Mouse (Mus musculus) stomach, postnatal 0 days (tissue): ENCODE results near the gene Zfp78. TPM values are rescaled to one million over a fixed set of nuclear protein-coding genes. Genes with fewer than 3 reads are reported as not detected.
A peak's percentile ranks its signal among the peaks of the same experiment; 100 is the strongest.

Source experiments
- ATAC-seq: fragments of 200-750 bp; cut with Nextera tagmentation; 2 replicates; pipeline ENCODE4 v1.8.0; 2017; ENCODE audit not compliant: low FRiP score, low TSS enrichment
- DNase-seq: peaks from one replicate; pipeline ENCODE4 v3.0.0-alpha.2; 2016; ENCODE audit warnings: low spot score
- H3K27ac ChIP-seq: fragments of 300-500 bp; sonication (generic); replicated peaks from 2 replicates; pipeline ENCODE4 v1.5.1; 2014; ENCODE audit warnings: mild to moderate bottlenecking, control low read depth
- H3K27me3 ChIP-seq: fragments of 300-500 bp; sonication (generic); 2 replicates; pipeline ENCODE4 v1.6.1; 2014; ENCODE audit warnings: low read length; ENCODE audit not compliant: control insufficient read depth, insufficient read depth
- H3K36me3 ChIP-seq: fragments of 300-500 bp; sonication (generic); 2 replicates; pipeline ENCODE4 v1.6.1; 2014; ENCODE audit warnings: low read length, mixed read lengths; ENCODE audit not compliant: control insufficient read depth, insufficient read depth
- H3K4me1 ChIP-seq: fragments of 300-500 bp; sonication (generic); replicated peaks from 2 replicates; pipeline ENCODE4 v1.6.1; 2014; ENCODE audit warnings: antibody characterized with exemption; ENCODE audit not compliant: control insufficient read depth, insufficient read depth
- H3K4me2 ChIP-seq: fragments of 300-500 bp; sonication (generic); replicated peaks from 2 replicates; pipeline ENCODE4 v1.6.1; 2014; ENCODE audit warnings: low read depth, mild to moderate bottlenecking, control low read depth, moderate library complexity
- H3K4me3 ChIP-seq: fragments of 300-500 bp; sonication (generic); 2 replicates; pipeline ENCODE4 v1.5.1; 2014; ENCODE audit warnings: low read depth, low read length, control low read depth
- H3K9ac ChIP-seq: fragments of 300-500 bp; sonication (generic); 2 replicates; pipeline ENCODE4 v1.6.1; 2014; ENCODE audit warnings: mild to moderate bottlenecking, low read length, control low read depth, mixed read lengths
- H3K9me3 ChIP-seq: fragments of 300-500 bp; sonication (generic); 2 replicates; pipeline ENCODE4 v1.6.1; 2016; ENCODE audit warnings: low read length; ENCODE audit not compliant: control insufficient read depth
- CTCF ChIP-seq: IDR thresholded peaks from 2 replicates; pipeline ENCODE4 v1.5.1; 2016; ENCODE audit warnings: antibody characterized with exemption, low read depth, mild to moderate bottlenecking, moderate library complexity
- EP300 ChIP-seq: optimal IDR thresholded peaks from 2 replicates; pipeline ENCODE3; 2016; ENCODE audit warnings: antibody characterized with exemption
- WGBS: fragments of 180-500 bp; shearing (Covaris S2); extraction: QIAGEN DNeasy Blood & Tissue Kit; methylation state at CpG from one replicate; pipeline ENCODE4 v1.1.7; 2014; 5-methylcytosine and 5-hydroxymethylcytosine counted together
- polyA plus RNA-seq: library from polyadenylated mRNA; unstranded; fragments of >200 nt; fragmentation: Nextera tagmentation; extraction: Ambion mirVana; gene quantifications from 2 replicates; pipeline ENCODE4 v1.2.1, GENCODE M21; 2015

The Zfp78 gene
- polyA plus RNA-seq, 1 experiment from 2014 or later: 1.9 TPM

- H3K36me3 ChIP-seq: peaks cover 4% of the 10 kb centered on the region
- TF ChIP-seq CTCF (peak; percentile 13; the same call in 1 of the 2 replicates), EP300 (no peak)
- H3K4me3 ChIP-seq: no peak overlapping the region
- H3K9ac ChIP-seq: no peak overlapping the region
- ATAC-seq (no peak), DNase-seq (no peak)
- no peak overlapping the region for H3K27ac ChIP-seq
- no peaks in the 10 kb centered on the region for H3K9me3 ChIP-seq
- no peaks in the 10 kb centered on the region for H3K27me3 ChIP-seq
- 75% methylated on average over 5 of the region's 5 CpGs for WGBS
- H3K4me1 ChIP-seq: no peaks in the 10 kb centered on the region
- no peak overlapping the region for H3K4me2 ChIP-seq
Measured at GRCm38 (mm10) chr7:6389449-6389848, 26.4 kb downstream of the Zfp78 start.

- DNase-seq: peak; percentile 22
- H3K27ac ChIP-seq: no peak within 1 kb of the TSS
- ATAC-seq: no peak
- H3K4me1 ChIP-seq: no peaks in the 10 kb centered on the region
- no peaks in the 10 kb centered on the region for H3K27me3 ChIP-seq
- no peaks in the 10 kb centered on the region for H3K36me3 ChIP-seq
- no peaks in the 10 kb centered on the region for H3K9me3 ChIP-seq
- H3K9ac ChIP-seq: peak within 1 kb of the TSS; percentile 23; the same call in 1 of the 2 replicates
- peak within 1 kb of the TSS; percentile 44 for H3K4me3 ChIP-seq
- peak within 1 kb of the TSS; percentile 68 for H3K4me2 ChIP-seq
- TF ChIP-seq EP300 (no peak), CTCF (no peak)
- 28% methylated on average over 25 of the region's 25 CpGs for WGBS
Measured at GRCm38 (mm10) chr7:6397996-6398975, 35.2 kb downstream of the Zfp78 start, which contains the start of gene Smim17. Gene Smim17, plus strand, starts transcription at chr7:6398715.

DNA sequence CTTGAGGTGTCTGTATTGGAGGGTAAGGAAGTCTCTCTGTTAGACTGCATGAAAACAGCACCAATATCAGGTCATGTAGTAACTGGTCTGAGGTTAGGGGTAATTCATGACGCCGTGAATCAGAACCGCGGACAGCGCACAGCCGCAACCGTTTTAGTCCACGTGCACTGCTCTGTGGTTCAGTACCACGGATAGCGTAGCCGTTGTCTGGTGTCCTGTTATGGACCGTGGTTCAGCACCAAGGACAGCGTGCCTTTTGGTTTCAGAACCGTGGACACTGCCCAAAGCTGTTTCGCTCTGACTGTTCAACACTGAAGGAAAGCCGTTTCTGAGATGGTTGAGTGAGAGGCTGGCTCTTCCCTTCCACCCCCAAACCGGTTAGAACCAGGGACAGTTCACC lies 47.0 kb downstream of the Zfp78 start, which contains the start of gene Gm20715:
Gene Gm20715, plus strand, starts transcription at position 235 of the 400 bp plus-strand sequence.
- Histone ChIP-seq H3K36me3 (no peaks in the 10 kb centered on the region), H3K4me1 (no peaks in the 10 kb centered on the region), H3K27me3 (no peaks in the 10 kb centered on the region), H3K27ac (no peak within 1 kb of the TSS), H3K9ac (no peak within 1 kb of the TSS), H3K4me2 (no peak within 1 kb of the TSS), H3K9me3 (no peaks in the 10 kb centered on the region), H3K4me3 (no peak within 1 kb of the TSS)
- DNase-seq (peak; percentile 94), ATAC-seq (peak; percentile 98)
- TF ChIP-seq EP300: no peak
- peak; percentile 49 for TF ChIP-seq CTCF
- under 1% methylated on average over 17 of the region's 17 CpGs for WGBS

GRCm38 (mm10) chr7:6414626-6415441 lies 51.8 kb downstream of the Zfp78 start:
- Histone ChIP-seq H3K27me3 (no peaks in the 10 kb centered on the region), H3K36me3 (no peaks in the 10 kb centered on the region), H3K27ac (no peak overlapping the region), H3K4me2 (no peak overlapping the region), H3K9me3 (no peaks in the 10 kb centered on the region), H3K9ac (no peak overlapping the region), H3K4me1 (no peaks in the 10 kb centered on the region), H3K4me3 (no peak overlapping the region)
- ATAC-seq (no peak), DNase-seq (no peak)
- no peak for TF ChIP-seq EP300
- TF ChIP-seq CTCF: no peak
- 12% methylated on average over 21 of the region's 22 CpGs for WGBS

DNA sequence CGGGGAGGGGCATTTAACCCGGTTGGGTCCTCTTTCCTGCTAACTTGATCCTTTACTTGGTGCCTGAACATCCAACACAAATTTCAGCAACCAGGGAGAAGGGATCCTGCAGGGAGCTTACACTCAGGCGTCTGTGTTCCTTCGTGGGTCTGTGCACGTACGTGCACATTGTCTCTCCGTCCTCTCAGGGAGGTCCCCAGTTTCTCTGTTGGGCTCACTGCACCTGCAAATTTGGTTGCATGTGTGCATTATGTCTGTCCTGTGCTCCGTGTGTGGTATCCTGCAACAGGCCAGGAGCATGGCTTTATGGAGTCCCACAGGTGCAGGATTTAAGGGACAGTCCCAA lies 52.3 kb downstream of the Zfp78 start:
- 15% methylated on average over 8 of the region's 8 CpGs for WGBS
- H3K9me3 ChIP-seq: no peaks in the 10 kb centered on the region
- DNase-seq (no peak), ATAC-seq (no peak)
- no peak overlapping the region for H3K9ac ChIP-seq
- H3K4me1 ChIP-seq: no peaks in the 10 kb centered on the region
- TF ChIP-seq EP300 (no peak), CTCF (no peak)
- H3K36me3 ChIP-seq: no peaks in the 10 kb centered on the region
- H3K27ac ChIP-seq: no peak overlapping the region
- no peak overlapping the region for H3K4me3 ChIP-seq
- H3K4me2 ChIP-seq: no peak overlapping the region
- no peaks in the 10 kb centered on the region for H3K27me3 ChIP-seq
